Mouse (Mus musculus) gastrocnemius, postnatal 4 days (tissue): Measurements from ENCODE around the gene Dnase1l2. TPM values are rescaled to one million over a fixed set of nuclear protein-coding genes. Genes with fewer than 3 reads are reported as not detected.
"Not testable (repeated sequence)": the region's sequence is repeated elsewhere in the genome, so short reads cannot be mapped to it uniquely, and the experiment has no call there.

Experiments used
- DNase-seq, 2 experiments: peaks; one replicate each; pipeline ENCODE4 v3.0.0; 2021 to 2022; ENCODE audit warnings: low spot score in 2 of 2, mixed read lengths in 2 of 2
- total RNA-seq, 2 experiments: library from RNA; stranded (reverse); gene quantifications; 2 replicates each; pipeline ENCODE4 v1.2.3; 2021

Dnase1l2 gene
- total RNA-seq, 2 experiments from 2014 or later = 1.9 TPM

GRCm38 (mm10) chr17:24473612-24474275, 30.8 kb upstream of the Dnase1l2 start, which contains the start of gene Bricd5:
Gene Bricd5, plus strand, starts transcription at chr17:24473884.
- no peak for DNase-seq

GRCm38 (mm10) chr17:24472512-24472911, 29.6 kb upstream of the Dnase1l2 start:
- DNase-seq = peak in 1 of 2 experiments; percentile 32

GRCm38 (mm10) chr17:24470701-24471527, 28.0 kb upstream of the Dnase1l2 start:
- DNase-seq = no peak

GRCm38 (mm10) chr17:24469910-24470602, 27.2 kb upstream of the Dnase1l2 start, which contains the start of the genes E4f1 and Pgp:
Gene E4f1, minus strand, starts transcription at chr17:24470313.
Gene Pgp, plus strand, starts transcription at chr17:24470392.
- peak; percentile 97 to 99 for DNase-seq

GRCm38 (mm10) chr17:24469336-24469909, 26.5 kb upstream of the Dnase1l2 start:
- DNase-seq = no peak

- no peak for DNase-seq
These were observed 25.8 kb upstream of the Dnase1l2 start for GRCm38 (mm10) chr17:24468636-24469246.

GRCm38 (mm10) chr17:24463374-24464133, 20.6 kb upstream of the Dnase1l2 start:
- DNase-seq = no peak

GRCm38 (mm10) chr17:24462932-24463331, 20.0 kb upstream of the Dnase1l2 start:
- no peak for DNase-seq

- DNase-seq = no peak
These were observed 18.7 kb upstream of the Dnase1l2 start for GRCm38 (mm10) chr17:24461580-24461979.

GRCm38 (mm10) chr17:24455523-24456206, 12.8 kb upstream of the Dnase1l2 start:
- DNase-seq = not testable (repeated sequence)

- peak; percentile 95 to 99 for DNase-seq
These were observed 12.0 kb upstream of the Dnase1l2 start for GRCm38 (mm10) chr17:24454756-24455522.

GRCm38 (mm10) chr17:24454218-24454755, 11.4 kb upstream of the Dnase1l2 start:
- no peak for DNase-seq

- no peak for DNase-seq
These were observed 10.5 kb upstream of the Dnase1l2 start for GRCm38 (mm10) chr17:24453372-24453771.

GRCm38 (mm10) chr17:24451220-24451619, 8.3 kb upstream of the Dnase1l2 start:
- no peak for DNase-seq

- DNase-seq = no peak
These were observed 6.6 kb upstream of the Dnase1l2 start for GRCm38 (mm10) chr17:24449507-24449906.

- no peak for DNase-seq
These were observed 3.7 kb upstream of the Dnase1l2 start for GRCm38 (mm10) chr17:24446590-24446989.

GRCm38 (mm10) chr17:24443409-24443808, 504 bp upstream of the Dnase1l2 start:
- DNase-seq = no peak

- no peak for DNase-seq
These were observed 798 bp downstream of the Dnase1l2 start for GRCm38 (mm10) chr17:24442107-24442506.
